In genomic region chr4:41638828-41639213, GRCm38 (mm10) we compare ENCODE assay signal across 11 mouse cellular contexts. TPM values are rescaled to one million over a fixed set of nuclear protein-coding genes. Genes with fewer than 3 reads are reported as not detected.
A peak's percentile ranks its signal among the peaks of the same experiment; 100 is the strongest.
DNase-seq lines count a peak whose midpoint lies in the region; ATAC-seq and TF ChIP-seq lines count a peak whose summit lies in the region.
"Had no signal": no experiment of that assay in that cellular context is flagged by ENCODE, and none has a peak within 500 bp of the region (broad histone marks: within the 10 kb centered on the region; RNA-seq: fewer than 3 reads in every experiment).

No protein-coding gene starts in this region.

- peak overlapping the region; percentile 57 for H3K4me3 ChIP-seq in kidney, embryonic 15.5 days (replicated peaks)
- peak overlapping the region; percentile 10; the same call in 1 of the 2 replicates for H3K4me3 ChIP-seq in embryonic facial prominence, embryonic 11.5 days (ENCODE audit: low read depth, low read length)
- peak overlapping the region; percentile 78 for H3K4me3 ChIP-seq in hindbrain, embryonic 15.5 days
- H3K4me3 ChIP-seq in midbrain, postnatal 0 days (ENCODE audit: low read depth, low read length) = peak overlapping the region; percentile 48

- H3K4me2 ChIP-seq in kidney, embryonic 15.5 days = peak overlapping the region; percentile 85
- peak overlapping the region; percentile 71; the same call in 1 of the 2 replicates for H3K4me2 ChIP-seq in embryonic facial prominence, embryonic 11.5 days (ENCODE audit: low read depth, low read length)
- H3K4me2 ChIP-seq in hindbrain, embryonic 15.5 days = peak overlapping the region; percentile 85
- H3K4me2 ChIP-seq in midbrain, postnatal 0 days (ENCODE audit: low read depth, low read length, poor library complexity, severe bottlenecking) = peak overlapping the region; percentile 64

- H3K9ac ChIP-seq in kidney, embryonic 15.5 days = no peak overlapping the region
- H3K9ac ChIP-seq in embryonic facial prominence, embryonic 11.5 days (replicated peaks; ENCODE audit: low read length) = peak overlapping the region; percentile 78; the same call in 1 of the 2 replicates
- H3K9ac ChIP-seq in hindbrain, embryonic 15.5 days = peak overlapping the region; percentile 94
- peak overlapping the region; percentile 86 for H3K9ac ChIP-seq in midbrain, postnatal 0 days (replicated peaks; ENCODE audit: low read length, poor library complexity, severe bottlenecking)

- peaks cover 14% of the 10 kb centered on the region for H3K27me3 ChIP-seq in kidney, embryonic 15.5 days
- H3K27me3 ChIP-seq in embryonic facial prominence, embryonic 11.5 days (ENCODE audit: control insufficient read depth, insufficient read depth, low read length) = no peaks in the 10 kb centered on the region; the same call in 1 of the 2 replicates
- H3K27me3 ChIP-seq in hindbrain, embryonic 15.5 days = no peaks in the 10 kb centered on the region
- no peaks in the 10 kb centered on the region for H3K27me3 ChIP-seq in midbrain, postnatal 0 days (ENCODE audit: insufficient read depth, low read length)

- no peak for ATAC-seq in kidney, embryonic 15.5 days (replicated peaks; ENCODE audit: low FRiP score)
- ATAC-seq in embryonic facial prominence, embryonic 11.5 days (replicated peaks; ENCODE audit: insufficient number of reproducible peaks, low FRiP score, low TSS enrichment, low read depth) = no peak
- ATAC-seq in hindbrain, embryonic 15.5 days (ENCODE audit: low FRiP score, low read depth) = no peak
- ATAC-seq in midbrain, postnatal 0 days (ENCODE audit: low FRiP score) = no peak
- ATAC-seq in inflammation-experienced regulatory T-cells, adult 6 months = no peak

- no peak for TF ChIP-seq CTCF in midbrain, postnatal 0 days (IDR thresholded peaks at IDR 0.05)

- peaks cover 55% of the 10 kb centered on the region for H3K4me1 ChIP-seq in kidney, embryonic 15.5 days
- H3K4me1 ChIP-seq in embryonic facial prominence, embryonic 11.5 days (ENCODE audit: control insufficient read depth, insufficient read depth, low read length) = peaks cover 18% of the 10 kb centered on the region
- peaks cover 46% of the 10 kb centered on the region for H3K4me1 ChIP-seq in hindbrain, embryonic 15.5 days (replicated peaks)
- H3K4me1 ChIP-seq in midbrain, postnatal 0 days (ENCODE audit: insufficient read depth, low read length) = peaks cover 17% of the 10 kb centered on the region

- no peak overlapping the region for H3K27ac ChIP-seq in kidney, embryonic 15.5 days
- H3K27ac ChIP-seq in embryonic facial prominence, embryonic 11.5 days (replicated peaks; ENCODE audit: low read depth, low read length) = no peak overlapping the region
- peak overlapping the region; percentile 93 for H3K27ac ChIP-seq in hindbrain, embryonic 15.5 days (replicated peaks)
- H3K27ac ChIP-seq in midbrain, postnatal 0 days (ENCODE audit: low read depth, low read length) = peak overlapping the region; percentile 81; the same call in 1 of the 2 replicates

- H3K9me3 ChIP-seq in kidney, embryonic 15.5 days (replicated peaks) = no peaks in the 10 kb centered on the region
- no peaks in the 10 kb centered on the region for H3K9me3 ChIP-seq in embryonic facial prominence, embryonic 11.5 days (replicated peaks; ENCODE audit: control insufficient read depth, low read length)
- no peaks in the 10 kb centered on the region for H3K9me3 ChIP-seq in hindbrain, embryonic 15.5 days
- H3K9me3 ChIP-seq in midbrain, postnatal 0 days (ENCODE audit: low read length) = no peaks in the 10 kb centered on the region

- no peaks in the 10 kb centered on the region for H3K36me3 ChIP-seq in kidney, embryonic 15.5 days
- no peaks in the 10 kb centered on the region for H3K36me3 ChIP-seq in embryonic facial prominence, embryonic 11.5 days (replicated peaks; ENCODE audit: control insufficient read depth, insufficient read depth, low read depth, low read length)
- H3K36me3 ChIP-seq in hindbrain, embryonic 15.5 days = no peaks in the 10 kb centered on the region
- H3K36me3 ChIP-seq in midbrain, postnatal 0 days (ENCODE audit: insufficient read depth, low read length) = peaks cover 4% of the 10 kb centered on the region; the same call in 1 of the 2 replicates

- WGBS in kidney, embryonic 15.5 days = 83% methylated on average over 6 of the region's 6 CpGs
- 79% methylated on average over 6 of the region's 6 CpGs for WGBS in embryonic facial prominence, embryonic 11.5 days
- 70% methylated on average over 6 of the region's 6 CpGs for WGBS in hindbrain, embryonic 15.5 days
- 57% methylated on average over 6 of the region's 6 CpGs for WGBS in midbrain, postnatal 0 days

- DNase-seq in kidney, adult 18-20 months = no peak
- no peak for DNase-seq in embryonic facial prominence, embryonic 11.5 days (ENCODE audit: low spot score)
- no peak for DNase-seq in midbrain, postnatal 0 days (ENCODE audit: low spot score)
- no peak for DNase-seq in adrenal gland, adult 18-20 months (ENCODE audit: low spot score in 2 of 2)
- no peak for DNase-seq in spleen, adult 18-20 months
- DNase-seq: adrenal gland, postnatal 36 days had no signal

RNA-seq across cellular contexts. Expression of gene Enho, which starts 1.3 kb away (rescaled TPM):
- 19.1 and 22.6 TPM in 2 replicates for polyA plus RNA-seq in kidney, embryonic 15.5 days (2015; fragmentation: Nextera tagmentation; extraction: Ambion mirVana)
- polyA plus RNA-seq in embryonic facial prominence, embryonic 11.5 days (2014; fragmentation: Nextera tagmentation; extraction: Ambion mirVana) = 19.9 and 24.5 TPM in 2 replicates
- polyA plus RNA-seq in hindbrain, embryonic 15.5 days (2015; fragmentation: Nextera tagmentation; extraction: Ambion mirVana) = 106 and 122 TPM in 2 replicates
- total RNA-seq in midbrain, postnatal 0 days (2014; rRNA removed) = 167 and 217 TPM in 2 replicates
- 146 and 157 TPM in 2 replicates for polyA plus RNA-seq in midbrain, postnatal 0 days (2015; fragmentation: Nextera tagmentation; extraction: Ambion mirVana)
- total RNA-seq in adrenal gland, adult 18-20 months (2021) = 1 to 10 TPM; 2.3 to 4.1 TPM
- polyA plus RNA-seq in inflammation-experienced regulatory T-cells, adult 6 months (2017; shearing (Covaris generic)) = not detected
- total RNA-seq: megakaryocyte progenitor cell, adult 5-6 weeks had no signal

RNA-seq across cellular contexts. Expression of gene Cntfr, which starts 58.1 kb away (rescaled TPM):
- polyA plus RNA-seq in kidney, embryonic 15.5 days (2015; fragmentation: Nextera tagmentation; extraction: Ambion mirVana) = 19.8 and 22.1 TPM in 2 replicates
- 8.8 and 9.8 TPM in 2 replicates for polyA plus RNA-seq in embryonic facial prominence, embryonic 11.5 days (2014; fragmentation: Nextera tagmentation; extraction: Ambion mirVana)
- polyA plus RNA-seq in hindbrain, embryonic 15.5 days (2015; fragmentation: Nextera tagmentation; extraction: Ambion mirVana) = 29.1 and 33.0 TPM in 2 replicates
- total RNA-seq in midbrain, postnatal 0 days (2014; rRNA removed) = 61.6 and 69.2 TPM in 2 replicates
- polyA plus RNA-seq in midbrain, postnatal 0 days (2015; fragmentation: Nextera tagmentation; extraction: Ambion mirVana) = 20.1 and 23.4 TPM in 2 replicates
- 10 to 100 TPM; 36.2 to 36.6 TPM for total RNA-seq in adrenal gland, adult 18-20 months (2021)
- polyA plus RNA-seq in inflammation-experienced regulatory T-cells, adult 6 months (2017; shearing (Covaris generic)) = not detected
- total RNA-seq: megakaryocyte progenitor cell, adult 5-6 weeks had no signal
- polyA plus RNA-seq: erythroblast, embryonic 14.5 days had no signal

Comparison
In these comparisons a context has a peak if more than half of its experiments do, and no peak if none do; other contexts are left out.
1. H3K27ac ChIP-seq: peak in hindbrain, embryonic 15.5 days (single experiment) and midbrain, postnatal 0 days (single experiment); none in kidney, embryonic 15.5 days (single experiment) and embryonic facial prominence, embryonic 11.5 days (single experiment).
2. H3K4me3 ChIP-seq: peak in every context shown above with its lines; median percentile 78 in hindbrain, embryonic 15.5 days; 57 in kidney, embryonic 15.5 days; 48 in midbrain, postnatal 0 days; 10 in embryonic facial prominence, embryonic 11.5 days.
3. RNA of gene Enho, which starts 1.3 kb away (polyA plus RNA-seq): 146 to 157 TPM in midbrain, postnatal 0 days, 106 to 122 TPM in hindbrain, embryonic 15.5 days, 19.1 to 22.6 TPM in kidney, embryonic 15.5 days and 19.9 to 24.5 TPM in embryonic facial prominence, embryonic 11.5 days; not detected in inflammation-experienced regulatory T-cells, adult 6 months; every median in the first group is over 10 times any median in the second.
4. Peak in every context shown above with its lines, with median percentiles within 50 percentile points of each other: H3K4me2 ChIP-seq.